Mouse (Mus musculus): Measurements from ENCODE around the gene Vps45. TPM values are rescaled to one million over a fixed set of nuclear protein-coding genes. Genes with fewer than 3 reads are reported as not detected.

The Vps45 gene
- total and polyA plus RNA-seq, 2 experiments from 2014 or later: 29.5 to 61.1 TPM

GRCm38 (mm10) chr3:96032652-96033017, 25.6 kb downstream of the Vps45 start:
- TF ChIP-seq CTCF (IDR thresholded peaks at IDR 0.05): no peak
- H3K4me3 ChIP-seq (ENCODE audit: low read depth, low read length): no peak overlapping the region
- no peaks in the 10 kb centered on the region for H3K9me3 ChIP-seq (ENCODE audit: low read length)
- DNase-seq (ENCODE audit: low spot score) (no peak), ATAC-seq (ENCODE audit: low FRiP score) (no peak)
- no peaks in the 10 kb centered on the region for H3K27me3 ChIP-seq (ENCODE audit: insufficient read depth, low read length)
- H3K4me2 ChIP-seq (ENCODE audit: low read depth, low read length, poor library complexity, severe bottlenecking): no peak overlapping the region
- 88% methylated on average over 6 of the region's 6 CpGs for WGBS
- no peak overlapping the region for H3K9ac ChIP-seq (replicated peaks; ENCODE audit: low read length, poor library complexity, severe bottlenecking)
- no peaks in the 10 kb centered on the region for H3K4me1 ChIP-seq (ENCODE audit: insufficient read depth, low read length)
- peaks cover 31% of the 10 kb centered on the region for H3K36me3 ChIP-seq (ENCODE audit: insufficient read depth, low read length)
- no peak overlapping the region for H3K27ac ChIP-seq (ENCODE audit: low read depth, low read length)

DNA sequence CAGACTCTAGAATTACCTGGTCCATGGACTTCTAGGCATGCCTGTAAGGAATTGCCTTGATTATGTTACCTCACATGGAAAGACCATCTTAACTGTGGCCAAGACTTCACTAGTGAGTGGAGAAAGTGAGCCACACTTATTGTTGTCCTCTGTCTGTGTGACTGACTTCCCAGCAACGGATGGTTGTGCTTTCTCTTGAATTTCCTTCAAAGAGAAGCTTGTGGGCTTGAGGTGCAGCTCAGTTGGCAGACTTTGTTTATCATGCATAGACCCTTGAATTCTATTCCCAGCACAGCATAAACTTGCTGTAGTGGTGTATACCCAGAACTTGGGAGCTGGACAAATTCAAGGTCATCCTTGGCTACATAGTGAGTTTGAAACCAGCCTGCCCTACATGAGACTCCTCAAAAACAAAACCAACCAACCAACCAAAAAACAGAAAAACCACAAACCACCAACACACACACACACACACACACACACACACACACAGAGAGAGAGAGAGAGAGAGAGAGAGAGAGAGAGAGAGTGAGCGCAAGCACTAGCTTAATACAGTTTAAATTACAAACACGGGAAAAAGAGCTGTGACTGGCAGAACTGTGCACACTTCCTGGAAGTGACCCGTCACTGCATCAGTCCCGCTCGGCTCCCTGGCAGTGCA, 26.1 kb downstream of the Vps45 start:
- H3K9me3 ChIP-seq (ENCODE audit: low read length): no peaks in the 10 kb centered on the region
- TF ChIP-seq CTCF (IDR thresholded peaks at IDR 0.05): no peak
- peaks cover 31% of the 10 kb centered on the region for H3K36me3 ChIP-seq (ENCODE audit: insufficient read depth, low read length)
- no peak overlapping the region for H3K4me2 ChIP-seq (ENCODE audit: low read depth, low read length, poor library complexity, severe bottlenecking)
- no peak overlapping the region for H3K9ac ChIP-seq (replicated peaks; ENCODE audit: low read length, poor library complexity, severe bottlenecking)
- H3K4me3 ChIP-seq (ENCODE audit: low read depth, low read length): no peak overlapping the region
- no peak overlapping the region for H3K27ac ChIP-seq (ENCODE audit: low read depth, low read length)
- 87% methylated on average over 6 of the region's 6 CpGs for WGBS
- H3K27me3 ChIP-seq (ENCODE audit: insufficient read depth, low read length): no peaks in the 10 kb centered on the region
- ATAC-seq (ENCODE audit: low FRiP score) (no peak), DNase-seq (ENCODE audit: low spot score) (no peak)
- no peaks in the 10 kb centered on the region for H3K4me1 ChIP-seq (ENCODE audit: insufficient read depth, low read length)

GRCm38 (mm10) chr3:96029766-96030165, 28.5 kb downstream of the Vps45 start:
- Histone ChIP-seq H3K36me3 (ENCODE audit: insufficient read depth, low read length) (peaks cover 25% of the 10 kb centered on the region), H3K4me3 (ENCODE audit: low read depth, low read length) (no peak overlapping the region), H3K4me2 (ENCODE audit: low read depth, low read length, poor library complexity, severe bottlenecking) (no peak overlapping the region), H3K9ac (replicated peaks; ENCODE audit: low read length, poor library complexity, severe bottlenecking) (no peak overlapping the region), H3K27ac (ENCODE audit: low read depth, low read length) (no peak overlapping the region), H3K27me3 (ENCODE audit: insufficient read depth, low read length) (no peaks in the 10 kb centered on the region), H3K9me3 (ENCODE audit: low read length) (no peaks in the 10 kb centered on the region), H3K4me1 (ENCODE audit: insufficient read depth, low read length) (no peaks in the 10 kb centered on the region)
- WGBS: 92% methylated on average over 11 of the region's 11 CpGs
- no peak for DNase-seq (ENCODE audit: low spot score)
- no peak for ATAC-seq (ENCODE audit: low FRiP score)
- TF ChIP-seq CTCF (IDR thresholded peaks at IDR 0.05): no peak

DNA sequence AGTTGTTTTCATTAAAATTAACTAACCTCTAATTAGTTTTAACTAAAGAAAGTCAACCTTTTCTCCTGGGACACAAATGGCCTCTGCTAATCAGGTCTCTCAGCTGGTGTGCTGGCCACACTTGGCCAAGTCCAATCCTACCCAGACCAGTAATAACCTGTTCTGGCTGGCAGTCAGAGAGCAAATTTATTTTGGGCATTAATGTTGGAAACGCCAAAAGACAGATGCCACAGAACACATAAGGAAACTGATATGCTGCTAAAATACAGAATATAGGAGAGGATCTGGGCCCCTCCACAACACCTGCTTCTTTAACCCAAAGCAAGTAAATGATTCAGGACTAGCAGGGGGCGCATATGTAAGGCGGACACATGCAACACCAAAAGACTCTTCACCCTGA, 28.9 kb downstream of the Vps45 start:
- no peak overlapping the region for H3K4me2 ChIP-seq (ENCODE audit: low read depth, low read length, poor library complexity, severe bottlenecking)
- H3K4me3 ChIP-seq (ENCODE audit: low read depth, low read length): no peak overlapping the region
- no peaks in the 10 kb centered on the region for H3K9me3 ChIP-seq (ENCODE audit: low read length)
- no peak for DNase-seq (ENCODE audit: low spot score)
- ATAC-seq (ENCODE audit: low FRiP score): no peak
- H3K36me3 ChIP-seq (ENCODE audit: insufficient read depth, low read length): peaks cover 25% of the 10 kb centered on the region
- H3K27ac ChIP-seq (ENCODE audit: low read depth, low read length): no peak overlapping the region
- H3K4me1 ChIP-seq (ENCODE audit: insufficient read depth, low read length): no peaks in the 10 kb centered on the region
- 92% methylated on average over 3 of the region's 3 CpGs for WGBS
- H3K27me3 ChIP-seq (ENCODE audit: insufficient read depth, low read length): no peaks in the 10 kb centered on the region
- TF ChIP-seq CTCF (IDR thresholded peaks at IDR 0.05): no peak
- no peak overlapping the region for H3K9ac ChIP-seq (replicated peaks; ENCODE audit: low read length, poor library complexity, severe bottlenecking)

GRCm38 (mm10) chr3:96027875-96028274, 30.4 kb downstream of the Vps45 start:
- 90% methylated on average over 1 of the region's 1 CpGs for WGBS
- H3K4me3 ChIP-seq (ENCODE audit: low read depth, low read length): no peak overlapping the region
- H3K4me2 ChIP-seq (ENCODE audit: low read depth, low read length, poor library complexity, severe bottlenecking): no peak overlapping the region
- H3K27me3 ChIP-seq (ENCODE audit: insufficient read depth, low read length): no peaks in the 10 kb centered on the region
- H3K9ac ChIP-seq (replicated peaks; ENCODE audit: low read length, poor library complexity, severe bottlenecking): no peak overlapping the region
- DNase-seq (ENCODE audit: low spot score) (no peak), ATAC-seq (ENCODE audit: low FRiP score) (no peak)
- H3K36me3 ChIP-seq (ENCODE audit: insufficient read depth, low read length): peaks cover 16% of the 10 kb centered on the region
- H3K27ac ChIP-seq (ENCODE audit: low read depth, low read length): no peak overlapping the region
- no peak for TF ChIP-seq CTCF (IDR thresholded peaks at IDR 0.05)
- H3K4me1 ChIP-seq (ENCODE audit: insufficient read depth, low read length): no peaks in the 10 kb centered on the region
- H3K9me3 ChIP-seq (ENCODE audit: low read length): no peaks in the 10 kb centered on the region

DNA sequence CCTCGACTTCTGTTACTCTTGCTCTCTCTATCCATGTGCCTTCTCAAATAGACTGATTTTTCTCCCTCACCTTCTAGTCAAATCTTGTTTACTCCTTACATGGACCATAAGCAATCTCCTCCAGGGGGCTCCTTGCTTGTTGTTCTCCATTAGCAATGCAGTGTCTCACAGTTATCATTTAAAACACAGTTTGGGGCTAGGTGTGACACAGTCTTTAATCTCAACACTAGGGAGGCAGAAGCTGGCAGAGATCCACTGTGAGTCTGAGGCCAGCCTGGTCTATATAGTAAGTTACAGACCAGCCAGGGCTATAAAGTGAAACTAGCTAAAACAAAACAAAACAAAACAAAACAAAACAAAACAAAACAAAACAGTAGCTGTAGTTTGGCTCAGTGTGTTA, 31.1 kb downstream of the Vps45 start:
- Histone ChIP-seq H3K27me3 (ENCODE audit: insufficient read depth, low read length) (no peaks in the 10 kb centered on the region), H3K4me1 (ENCODE audit: insufficient read depth, low read length) (no peaks in the 10 kb centered on the region), H3K9me3 (ENCODE audit: low read length) (no peaks in the 10 kb centered on the region), H3K36me3 (ENCODE audit: insufficient read depth, low read length) (peaks cover 10% of the 10 kb centered on the region), H3K4me3 (ENCODE audit: low read depth, low read length) (no peak overlapping the region), H3K9ac (replicated peaks; ENCODE audit: low read length, poor library complexity, severe bottlenecking) (no peak overlapping the region), H3K4me2 (ENCODE audit: low read depth, low read length, poor library complexity, severe bottlenecking) (no peak overlapping the region), H3K27ac (ENCODE audit: low read depth, low read length) (no peak overlapping the region)
- no peak for TF ChIP-seq CTCF (IDR thresholded peaks at IDR 0.05)
- DNase-seq (ENCODE audit: low spot score): no peak
- WGBS: 92% methylated on average over 1 of the region's 1 CpGs
- ATAC-seq (ENCODE audit: low FRiP score): no peak
